Mouse (Mus musculus) kidney, adult 9 months (tissue): ENCODE data around the gene Gpatch2l.

Experiments used
- DNase-seq: peaks from one replicate; pipeline ENCODE4 v3.0.0; 2022

Gene Gpatch2l

DNA sequence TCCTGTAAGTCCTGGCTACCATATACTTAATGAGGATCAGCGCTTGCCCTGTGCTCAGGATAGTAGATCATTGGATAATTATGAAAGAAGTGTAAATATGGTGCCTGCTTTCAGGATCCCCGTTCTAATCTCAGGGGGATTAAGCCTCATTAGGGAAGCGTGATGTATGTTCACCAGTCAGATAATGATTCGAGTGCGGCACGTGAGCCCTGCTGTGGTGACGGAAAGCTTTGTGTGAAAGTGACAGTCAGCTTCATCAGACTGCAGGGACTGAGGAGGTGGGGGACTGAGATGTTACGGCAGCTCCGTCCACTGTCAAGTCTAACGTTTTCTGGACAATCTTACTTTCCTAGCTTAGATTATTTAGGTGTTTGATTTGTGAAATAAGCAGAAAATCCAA lies 38.3 kb downstream of the Gpatch2l start:
- DNase-seq, result no peak

DNA sequence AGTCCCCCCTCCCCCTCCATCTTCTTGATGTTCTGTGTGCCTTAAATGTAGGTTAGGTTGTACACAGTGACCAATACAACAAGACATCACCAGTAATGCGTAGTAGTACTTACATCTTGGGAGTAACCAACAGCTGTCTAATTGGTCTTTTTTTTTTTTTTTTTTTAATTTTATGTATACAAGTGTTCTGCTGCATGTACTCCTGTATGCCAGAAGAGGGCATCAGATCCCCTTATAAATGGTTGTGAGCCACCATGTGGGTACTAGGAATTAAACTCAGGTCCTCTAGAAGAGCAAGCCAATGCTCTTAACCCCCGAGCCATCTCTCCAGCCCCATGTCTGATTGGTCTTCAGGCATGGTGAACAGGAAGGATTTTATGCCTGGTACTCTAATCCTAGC lies 44.0 kb downstream of the Gpatch2l start:
- DNase-seq, result no peak

DNA sequence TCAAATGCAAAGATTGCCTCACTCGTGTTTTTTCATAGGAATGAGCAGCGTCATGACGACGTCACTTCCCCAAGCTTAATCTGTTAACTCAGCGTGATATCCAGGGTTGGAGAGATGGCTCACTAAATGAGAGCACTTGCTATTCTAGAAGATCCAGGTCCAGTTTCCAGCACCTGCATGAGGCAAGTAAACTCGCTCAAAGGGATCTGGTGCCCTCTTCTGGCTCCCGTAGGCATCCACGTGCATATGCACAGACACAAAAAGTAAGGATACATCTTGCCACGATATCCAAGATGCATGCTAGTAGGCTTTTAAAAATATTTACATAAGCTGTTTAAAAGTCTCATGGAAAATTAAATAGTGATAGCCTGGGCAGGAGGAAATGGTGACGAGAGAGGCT lies 55.8 kb downstream of the Gpatch2l start:
- DNase-seq, result no peak

DNA sequence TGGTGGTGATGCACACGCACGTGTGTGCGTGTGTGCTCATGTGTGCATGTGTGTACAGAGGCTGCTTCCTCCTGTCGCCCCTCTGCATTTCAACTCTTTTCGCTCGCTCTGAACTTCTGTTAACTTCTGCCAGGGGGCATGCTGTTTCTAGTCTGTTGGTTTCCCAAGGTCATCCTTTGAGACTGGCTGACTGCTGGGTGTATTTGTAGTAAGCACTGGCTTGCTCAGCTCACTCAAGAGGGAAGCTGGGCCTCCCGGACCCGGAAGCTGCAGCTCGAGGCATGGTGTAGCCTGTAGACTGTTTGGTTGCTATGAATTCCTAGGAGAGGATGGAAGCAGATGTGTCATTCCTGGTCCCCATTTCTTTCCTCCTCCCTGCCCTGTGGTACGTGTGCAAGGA lies 61.3 kb downstream of the Gpatch2l start:
- peak; percentile 33 for DNase-seq

DNA sequence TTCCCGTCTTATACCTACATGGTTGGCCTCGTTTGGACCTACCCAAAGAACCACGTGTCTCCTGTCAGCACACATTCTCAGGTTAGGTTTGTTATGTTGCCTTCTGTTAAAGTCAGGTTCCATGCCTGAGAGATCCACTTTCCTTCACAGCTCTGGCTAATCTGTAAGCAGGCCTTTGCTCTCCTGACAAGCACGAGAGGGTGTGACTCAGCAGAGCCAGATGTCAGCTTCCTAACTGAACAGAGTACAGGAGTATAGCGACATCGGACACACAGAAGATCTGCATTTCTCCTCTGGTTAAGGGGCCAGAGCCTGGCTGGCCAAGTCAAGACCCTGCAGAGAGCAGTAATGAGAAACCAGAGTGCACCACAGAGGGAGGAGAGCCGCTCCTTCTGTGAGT lies 63.4 kb downstream of the Gpatch2l start:
- peak; percentile 9 for DNase-seq

DNA sequence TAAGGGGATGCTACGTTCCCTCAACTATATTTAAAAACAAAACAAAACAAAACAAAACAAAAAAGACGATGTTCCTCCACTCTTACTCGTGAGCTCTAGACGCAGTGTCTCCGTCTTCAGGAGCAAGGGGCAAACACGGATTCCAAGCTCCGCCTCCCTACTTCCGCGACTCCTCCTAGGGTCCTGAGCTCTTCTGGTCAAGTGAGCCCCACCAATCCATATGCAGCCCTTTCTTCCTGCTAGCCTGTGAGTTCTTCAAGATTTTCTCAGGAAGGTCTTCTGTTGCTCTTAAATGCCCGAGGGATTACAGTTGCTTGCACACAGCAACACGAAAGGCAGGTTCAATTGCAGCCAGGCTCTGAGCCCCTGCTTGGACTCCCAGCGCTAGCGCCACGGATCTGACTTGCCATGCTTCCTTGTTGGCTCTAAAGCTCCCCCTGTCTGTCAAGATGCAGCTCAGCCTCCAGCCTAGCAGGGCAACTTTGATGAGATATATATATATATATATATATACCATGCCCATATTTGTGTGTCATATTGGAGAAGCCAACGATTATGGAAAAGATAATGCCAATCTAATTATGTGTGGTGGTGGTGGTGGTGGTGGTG lies 64.1 kb downstream of the Gpatch2l start:
- DNase-seq, result peak; percentile 8

DNA sequence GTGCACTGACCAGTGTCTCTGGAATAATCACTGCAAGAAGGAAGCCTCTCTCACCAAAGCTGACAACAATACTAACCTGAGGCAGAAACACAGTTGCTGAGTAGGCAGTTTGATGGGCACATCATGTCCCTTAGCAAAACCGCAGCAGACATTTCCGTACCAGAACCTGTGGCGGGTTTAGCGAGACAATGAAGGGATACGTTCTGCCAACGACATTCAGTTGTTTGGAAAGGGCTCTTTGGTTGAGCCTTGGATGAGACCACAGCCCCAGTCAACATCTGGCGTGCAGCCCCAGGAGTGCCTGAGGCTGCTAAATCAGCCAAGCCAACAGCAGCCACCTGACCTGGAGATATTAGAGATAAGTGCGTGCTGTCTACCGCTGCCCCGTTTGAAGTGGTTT lies 67.8 kb downstream of the Gpatch2l start:
- DNase-seq, result no peak

DNA sequence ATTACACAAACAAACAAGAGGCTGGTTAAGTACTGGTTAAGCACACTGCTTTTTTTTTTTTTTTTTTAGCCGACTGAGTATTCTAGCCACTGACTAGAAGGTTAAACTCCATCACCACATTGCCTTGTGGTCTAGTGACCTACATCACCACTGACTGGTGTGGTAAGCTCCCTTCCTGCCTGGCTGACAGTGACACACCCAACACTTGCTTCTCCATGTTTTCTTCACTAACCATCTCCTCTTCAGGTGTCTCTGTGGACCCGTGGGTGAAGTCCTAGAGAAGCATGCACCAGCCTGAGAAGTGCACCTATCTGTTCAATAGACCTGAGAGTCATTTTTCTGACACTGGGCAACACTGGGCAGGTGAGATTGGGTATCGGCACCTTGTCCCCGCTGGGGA lies 68.2 kb downstream of the Gpatch2l start:
- no peak for DNase-seq

DNA sequence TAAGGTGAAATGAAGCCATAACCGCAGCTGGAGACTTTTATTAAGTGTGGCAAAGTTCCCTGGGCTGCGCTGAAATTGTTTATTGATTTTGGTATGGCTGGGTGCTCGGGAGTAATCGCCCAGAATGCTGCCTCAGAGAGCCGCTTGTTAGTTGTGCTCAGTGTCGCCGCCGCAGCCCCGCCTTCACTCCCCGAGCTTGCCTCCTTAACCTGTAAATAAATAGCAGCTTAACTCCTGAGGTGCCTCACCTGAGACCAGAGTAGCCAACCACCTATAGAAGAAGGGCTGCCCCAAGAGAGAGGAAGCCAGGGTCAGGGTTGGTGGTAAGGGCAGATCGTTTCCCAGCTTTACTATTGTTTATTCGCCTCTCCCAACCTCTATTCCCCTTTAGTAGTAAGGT lies 79.0 kb downstream of the Gpatch2l start:
- no peak for DNase-seq

DNA sequence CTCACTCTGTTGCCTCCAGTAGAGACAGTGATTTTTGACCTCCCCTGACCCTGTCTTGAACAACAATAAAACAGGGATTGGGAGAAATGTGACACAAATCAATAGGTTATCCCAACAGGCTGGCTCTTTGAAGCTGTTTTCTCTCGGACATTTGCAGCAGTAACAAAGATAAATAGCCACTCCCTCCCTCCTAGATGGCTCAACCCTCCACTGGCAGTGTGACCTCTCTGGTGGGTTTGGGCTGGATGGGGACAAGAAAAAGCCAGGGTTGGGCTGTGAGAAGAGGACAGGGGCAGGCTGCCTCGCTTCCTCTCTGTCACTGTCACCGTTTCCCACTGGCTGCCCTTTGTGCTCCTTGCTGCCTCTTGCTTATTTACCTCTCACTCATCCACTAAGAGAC lies 82.6 kb downstream of the Gpatch2l start:
- no peak for DNase-seq

DNA sequence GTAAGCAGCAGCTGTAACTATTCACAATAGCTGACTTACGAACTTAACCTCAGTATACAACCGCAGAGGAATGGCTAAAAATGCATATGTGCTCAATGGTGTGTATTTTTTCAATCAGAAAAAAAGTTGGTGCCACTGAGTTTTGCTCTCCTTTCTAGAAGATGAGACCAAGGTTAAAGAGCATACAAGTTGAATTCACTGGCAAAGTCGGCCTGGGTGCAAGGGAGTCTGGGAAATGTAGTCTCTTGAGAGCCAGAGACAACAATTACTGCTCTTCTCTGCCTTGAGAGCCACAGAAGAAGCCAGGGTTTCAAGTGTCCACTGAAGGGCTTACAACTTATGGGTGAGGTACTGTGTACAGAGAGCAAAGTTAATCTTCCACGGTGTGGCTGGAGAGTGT lies 88.2 kb downstream of the Gpatch2l start:
- DNase-seq, result no peak

DNA sequence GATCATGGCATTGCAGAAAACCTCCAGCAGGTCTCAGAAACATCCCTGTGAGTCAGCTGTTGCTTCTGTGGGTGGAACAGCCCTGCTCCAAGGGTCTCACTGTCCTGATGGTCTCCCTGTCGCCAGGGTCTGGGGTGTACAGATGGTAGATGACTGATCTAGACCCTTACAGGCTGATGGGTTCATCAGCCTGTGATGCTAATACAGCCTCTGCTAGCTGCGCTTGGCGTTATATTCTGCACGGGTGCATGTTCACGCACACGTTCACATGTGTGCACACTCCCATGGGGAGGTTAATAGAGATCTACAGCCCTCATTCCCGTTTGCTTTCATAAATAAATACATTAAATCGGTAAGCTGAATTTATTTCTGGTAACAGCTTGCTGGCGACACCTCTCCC lies 89.0 kb downstream of the Gpatch2l start:
- no peak for DNase-seq

DNA sequence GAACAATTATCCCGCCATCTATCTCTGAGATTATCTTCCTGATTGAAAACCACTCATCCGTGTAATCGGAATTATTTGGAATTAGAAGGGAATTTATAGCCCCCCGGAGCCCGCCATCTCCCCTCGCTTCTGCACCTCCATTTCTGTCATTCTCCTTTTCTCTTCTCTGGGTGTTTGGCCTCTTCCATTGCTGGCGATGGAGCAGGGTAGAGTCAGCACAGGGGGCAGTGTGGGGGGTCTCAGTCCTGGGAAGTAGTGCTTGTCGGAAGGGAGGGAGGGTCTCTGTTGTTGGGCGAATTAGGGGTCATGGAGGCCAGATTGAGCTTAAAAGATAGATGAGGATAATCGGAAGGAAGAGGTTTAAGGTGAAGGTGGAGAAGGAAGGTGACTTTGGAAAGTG lies 89.6 kb downstream of the Gpatch2l start:
- DNase-seq, result no peak

DNA sequence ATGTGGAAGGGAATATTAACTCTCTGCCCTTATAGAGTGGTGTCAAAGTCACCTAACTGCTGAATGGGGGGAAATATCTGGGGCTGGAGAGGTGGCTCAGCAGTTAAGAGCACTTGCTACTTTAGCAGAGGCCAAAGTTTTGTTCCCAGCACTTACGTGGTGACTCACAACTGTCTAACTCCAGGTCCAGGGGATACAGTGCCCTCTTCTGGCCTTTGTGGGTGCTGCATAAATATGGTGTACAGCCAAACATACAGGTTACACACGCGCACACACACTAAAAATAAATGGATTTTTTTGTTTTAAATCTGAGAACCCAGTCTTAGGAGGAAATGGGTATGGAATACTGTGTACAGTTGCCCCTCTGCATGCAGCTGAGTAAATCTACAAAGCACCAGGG lies 94.6 kb downstream of the Gpatch2l start:
- DNase-seq, result no peak

DNA sequence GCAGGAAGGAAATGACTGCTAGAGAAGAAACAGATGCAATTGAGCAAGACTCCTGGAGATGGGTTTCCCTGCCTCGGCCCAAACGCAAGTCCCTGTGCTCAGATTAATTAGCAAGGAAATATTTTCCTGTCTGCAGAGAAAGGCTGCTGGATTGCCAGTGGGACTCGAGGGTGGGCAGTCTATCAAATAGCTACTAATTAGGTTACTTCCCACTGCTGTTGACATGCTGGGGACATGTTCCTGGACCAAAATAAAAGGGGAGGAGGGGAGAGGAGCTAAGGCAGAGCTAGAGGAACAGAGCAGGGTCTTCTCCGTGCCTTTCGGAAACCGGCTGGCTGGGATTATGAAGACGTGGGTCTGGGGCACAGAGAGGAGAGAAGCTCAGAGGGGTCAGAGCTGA lies 95.2 kb downstream of the Gpatch2l start:
- no peak for DNase-seq
